ENCODE assay signal across 8 mouse cellular contexts in genomic region chr4:150853680-150854461, GRCm38 (mm10). TPM values are rescaled to one million over a fixed set of nuclear protein-coding genes. Genes with fewer than 3 reads are reported as not detected.
DNase-seq lines count a peak whose midpoint lies in the region; ATAC-seq and TF ChIP-seq lines count a peak whose summit lies in the region.

Gene Errfi1, plus strand, starts transcription at chr4:150853919.

- peak within 1 kb of the TSS; percentile 89 for H3K4me3 ChIP-seq in intestine, embryonic 16.5 days (ENCODE audit: low read length)
- peak within 1 kb of the TSS; percentile 80 for H3K4me3 ChIP-seq in limb, embryonic 13.5 days
- peak within 1 kb of the TSS; percentile 84 for H3K4me3 ChIP-seq in midbrain, postnatal 0 days (ENCODE audit: low read depth, low read length)

- peak; percentile 84 for ATAC-seq in intestine, embryonic 16.5 days
- no peak for ATAC-seq in limb, embryonic 13.5 days (ENCODE audit: low FRiP score, low read depth)
- ATAC-seq in midbrain, postnatal 0 days (ENCODE audit: low FRiP score), result no peak

- H3K9me3 ChIP-seq in intestine, embryonic 16.5 days (ENCODE audit: control insufficient read depth, low read length), result no peaks in the 10 kb centered on the region
- H3K9me3 ChIP-seq in limb, embryonic 13.5 days, result no peaks in the 10 kb centered on the region
- no peaks in the 10 kb centered on the region for H3K9me3 ChIP-seq in midbrain, postnatal 0 days (ENCODE audit: low read length)

- TF ChIP-seq CTCF in midbrain, postnatal 0 days (IDR thresholded peaks at IDR 0.05), result no peak

- H3K27me3 ChIP-seq in intestine, embryonic 16.5 days (replicated peaks; ENCODE audit: control insufficient read depth, insufficient read depth, low read length), result no peaks in the 10 kb centered on the region
- H3K27me3 ChIP-seq in limb, embryonic 13.5 days, result no peaks in the 10 kb centered on the region
- no peaks in the 10 kb centered on the region for H3K27me3 ChIP-seq in midbrain, postnatal 0 days (ENCODE audit: insufficient read depth, low read length)

- H3K4me2 ChIP-seq in intestine, embryonic 16.5 days (ENCODE audit: low read depth, low read length), result peak within 1 kb of the TSS; percentile 58
- H3K4me2 ChIP-seq in limb, embryonic 13.5 days (replicated peaks), result peak within 1 kb of the TSS; percentile 69
- peak within 1 kb of the TSS; percentile 53 for H3K4me2 ChIP-seq in midbrain, postnatal 0 days (ENCODE audit: low read depth, low read length, poor library complexity, severe bottlenecking)

- 45% methylated on average over 13 of the region's 13 CpGs for WGBS in intestine, embryonic 16.5 days
- WGBS in limb, embryonic 13.5 days, result 42% methylated on average over 13 of the region's 13 CpGs
- WGBS in midbrain, postnatal 0 days, result 64% methylated on average over 13 of the region's 13 CpGs

- peak; percentile 23 for DNase-seq in embryo, embryonic 10.5 days (ENCODE audit: low spot score)
- DNase-seq in embryo, embryonic 11 days, result no peak
- DNase-seq in cerebellum, adult 18-20 months, result peak; percentile 23 to 34
- DNase-seq in gastrocnemius, postnatal 25 days, result no peak
- DNase-seq in midbrain, postnatal 0 days (ENCODE audit: low spot score), result no peak
- no peak for DNase-seq in MN1 (ENCODE audit: low spot score)

- no peaks in the 10 kb centered on the region for H3K36me3 ChIP-seq in intestine, embryonic 16.5 days (ENCODE audit: control insufficient read depth, insufficient read depth, low read length)
- H3K36me3 ChIP-seq in limb, embryonic 13.5 days, result no peaks in the 10 kb centered on the region
- H3K36me3 ChIP-seq in midbrain, postnatal 0 days (ENCODE audit: insufficient read depth, low read length), result no peaks in the 10 kb centered on the region

- H3K9ac ChIP-seq in intestine, embryonic 16.5 days (ENCODE audit: low read depth, low read length), result peak within 1 kb of the TSS; percentile 68
- H3K9ac ChIP-seq in limb, embryonic 13.5 days, result peak within 1 kb of the TSS; percentile 62
- H3K9ac ChIP-seq in midbrain, postnatal 0 days (replicated peaks; ENCODE audit: low read length, poor library complexity, severe bottlenecking), result peak within 1 kb of the TSS; percentile 26

- H3K4me1 ChIP-seq in intestine, embryonic 16.5 days (ENCODE audit: control insufficient read depth, insufficient read depth, low read length), result peaks cover 12% of the 10 kb centered on the region
- peaks cover 31% of the 10 kb centered on the region for H3K4me1 ChIP-seq in limb, embryonic 13.5 days
- H3K4me1 ChIP-seq in midbrain, postnatal 0 days (ENCODE audit: insufficient read depth, low read length), result 0 out of 2 replicates have a peak, but pooled peaks cover 4% of the 10 kb centered on the region

- H3K27ac ChIP-seq in intestine, embryonic 16.5 days (ENCODE audit: low read length), result peak within 1 kb of the TSS; percentile 93
- H3K27ac ChIP-seq in limb, embryonic 13.5 days, result no peak within 1 kb of the TSS
- peak within 1 kb of the TSS; percentile 47; the same call in 1 of the 2 replicates for H3K27ac ChIP-seq in midbrain, postnatal 0 days (ENCODE audit: low read depth, low read length)

RNA-seq across cellular contexts. Expression of gene Errfi1, which starts in this region (rescaled TPM):
- 10 to 100 TPM; 16.0 to 17.9 TPM for total RNA-seq in gastrocnemius, postnatal 25 days (2021)
- 28.0 and 28.2 TPM in 2 replicates for polyA plus RNA-seq in intestine, embryonic 16.5 days (2015; fragmentation: Nextera tagmentation; extraction: Ambion mirVana)
- polyA plus RNA-seq in limb, embryonic 13.5 days (2015; fragmentation: Nextera tagmentation; extraction: Ambion mirVana), result 22.5 and 24.3 TPM in 2 replicates
- total RNA-seq in midbrain, postnatal 0 days (2014; rRNA removed), result 33.0 and 33.9 TPM in 2 replicates
- polyA plus RNA-seq in midbrain, postnatal 0 days (2015; fragmentation: Nextera tagmentation; extraction: Ambion mirVana), result 20.3 and 21.0 TPM in 2 replicates

Comparison
In these comparisons a context has a peak if more than half of its experiments do, and no peak if none do; other contexts are left out.
1. DNase-seq: peak in embryo, embryonic 10.5 days (single experiment) and cerebellum, adult 18-20 months (2 of 2); none in embryo, embryonic 11 days (single experiment), gastrocnemius, postnatal 25 days (single experiment), midbrain, postnatal 0 days (single experiment) and MN1 (single experiment).
2. Peak in every context shown above with its lines, with median percentiles within 50 percentile points of each other: H3K4me2 ChIP-seq, H3K4me3 ChIP-seq and H3K9ac ChIP-seq.